Mouse (Mus musculus) intestine, postnatal 0 days (tissue): ENCODE measurements at regions not wholly inside any gene's neighbourhood (a gene's known extent, or its start where the extent isn't known, plus 50 kb on each side); places are given as distances from the start of the nearest gene placed in this dataset.

ENCODE experiments used
- ATAC-seq: fragments of 200-750 bp; cut with Nextera tagmentation; 2 replicates; pipeline ENCODE4 v1.8.0; 2017; ENCODE audit warnings: mild to moderate bottlenecking, moderate TSS enrichment, moderate library complexity
- H3K27ac ChIP-seq: fragments of 300-500 bp; sonication (generic); 2 replicates; pipeline ENCODE4 v1.5.1; 2014; ENCODE audit warnings: mild to moderate bottlenecking, low read depth, low read length, moderate library complexity
- H3K27me3 ChIP-seq: fragments of 300-500 bp; sonication (generic); replicated peaks from 2 replicates; pipeline ENCODE4 v1.6.1; 2014; ENCODE audit warnings: low read length, mixed read lengths; ENCODE audit not compliant: control insufficient read depth, insufficient read depth
- H3K36me3 ChIP-seq: fragments of 300-500 bp; sonication (generic); 2 replicates; pipeline ENCODE4 v1.6.1; 2014; ENCODE audit warnings: mild to moderate bottlenecking, moderate library complexity; ENCODE audit not compliant: control insufficient read depth, insufficient read depth
- H3K4me1 ChIP-seq: fragments of 300-500 bp; sonication (generic); replicated peaks from 2 replicates; pipeline ENCODE4 v1.6.1; 2014; ENCODE audit warnings: antibody characterized with exemption, low read length, mixed read lengths; ENCODE audit not compliant: control insufficient read depth, insufficient read depth
- H3K4me2 ChIP-seq: fragments of 300-500 bp; sonication (generic); replicated peaks from 2 replicates; pipeline ENCODE4 v1.6.1; 2014; ENCODE audit warnings: low read depth, mild to moderate bottlenecking, moderate library complexity
- H3K4me3 ChIP-seq: fragments of 300-500 bp; sonication (generic); 2 replicates; pipeline ENCODE4 v1.5.1; 2014; ENCODE audit warnings: low read depth, low read length
- H3K9ac ChIP-seq: fragments of 300-500 bp; sonication (generic); 2 replicates; pipeline ENCODE4 v1.6.1; 2014; ENCODE audit warnings: mild to moderate bottlenecking, low read depth, low read length
- H3K9me3 ChIP-seq: fragments of 300-500 bp; sonication (generic); 2 replicates; pipeline ENCODE4 v1.6.1; 2016; ENCODE audit warnings: mixed run types; ENCODE audit not compliant: control insufficient read depth
- CTCF ChIP-seq: sonication (generic); IDR thresholded peaks from 2 replicates; pipeline ENCODE4 v1.5.1; 2016; ENCODE audit warnings: low read depth, mild to moderate bottlenecking, control low read depth, antibody characterized with exemption, moderate library complexity
- WGBS: fragments of 180-500 bp; shearing (Covaris S2); extraction: QIAGEN DNeasy Blood & Tissue Kit; methylation state at CpG from one replicate; pipeline ENCODE4 v1.1.7; 2014; 5-methylcytosine and 5-hydroxymethylcytosine counted together

DNA sequence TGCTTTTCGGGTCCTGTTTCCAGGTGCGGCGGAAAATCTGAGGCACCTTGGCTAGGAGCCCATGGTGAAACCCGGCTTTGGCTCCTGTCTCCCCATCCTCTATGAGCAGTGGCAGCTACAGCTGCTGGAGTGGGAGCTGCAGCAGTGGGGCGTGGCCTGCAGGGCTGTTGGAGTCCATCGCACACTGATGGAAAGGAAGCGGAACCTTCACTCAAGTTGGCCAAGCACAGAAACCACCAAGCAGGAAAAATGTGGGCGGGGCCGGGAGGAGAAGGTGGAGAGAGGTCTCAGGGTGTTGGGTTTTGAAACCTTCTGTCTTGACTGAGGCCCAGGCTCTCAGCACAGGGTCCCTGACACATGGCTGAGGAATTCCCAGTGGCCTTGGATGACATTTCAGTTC lies 97.1 kb downstream of the Tmem30b start:
- ATAC-seq: no peak

DNA sequence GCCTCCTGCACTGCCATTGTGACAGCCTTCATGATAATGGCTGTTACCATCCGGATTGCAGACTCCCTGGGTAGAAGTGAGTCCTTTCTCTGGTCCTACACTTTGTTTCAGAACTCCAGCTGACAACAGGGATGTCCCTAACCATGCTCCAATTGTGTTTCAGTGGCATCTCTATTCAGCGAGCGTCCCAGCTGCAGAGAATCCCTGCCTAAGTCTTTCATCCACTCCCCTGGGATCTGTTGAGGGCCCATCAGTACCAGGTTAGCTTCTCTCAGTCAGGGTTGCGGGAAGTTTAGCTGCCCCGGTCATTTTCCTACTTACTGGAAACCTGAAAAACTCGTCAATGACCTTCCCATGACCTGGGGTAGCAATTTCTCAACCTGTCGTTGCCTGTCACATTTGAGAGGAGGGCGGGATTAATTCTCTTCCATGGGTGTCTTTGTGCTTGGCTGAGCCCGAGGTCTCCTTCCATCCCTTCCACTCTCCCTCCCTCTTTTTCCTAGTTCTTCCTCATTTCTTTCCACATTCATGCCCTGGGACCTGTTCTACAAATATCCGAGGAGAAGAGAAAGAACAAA lies 97.7 kb downstream of the Tmem30b start:
- no peak for ATAC-seq
- Histone ChIP-seq H3K36me3 (no peaks in the 10 kb centered on the region), H3K4me1 (no peaks in the 10 kb centered on the region), H3K27ac (no peak overlapping the region), H3K4me2 (no peak overlapping the region), H3K27me3 (no peaks in the 10 kb centered on the region), H3K9ac (no peak overlapping the region), H3K4me3 (no peak overlapping the region), H3K9me3 (no peaks in the 10 kb centered on the region)
- 43% methylated on average over 10 of the region's 10 CpGs for WGBS
- TF ChIP-seq CTCF: no peak

More for the DNA sequence above, 97.1 kb downstream of the Tmem30b start:
- Histone ChIP-seq H3K9ac (no peak overlapping the region), H3K36me3 (no peaks in the 10 kb centered on the region), H3K9me3 (no peaks in the 10 kb centered on the region), H3K27me3 (no peaks in the 10 kb centered on the region), H3K4me3 (no peak overlapping the region), H3K4me1 (no peaks in the 10 kb centered on the region), H3K27ac (no peak overlapping the region), H3K4me2 (no peak overlapping the region)
- no peak for TF ChIP-seq CTCF
- 49% methylated on average over 9 of the region's 9 CpGs for WGBS

DNA sequence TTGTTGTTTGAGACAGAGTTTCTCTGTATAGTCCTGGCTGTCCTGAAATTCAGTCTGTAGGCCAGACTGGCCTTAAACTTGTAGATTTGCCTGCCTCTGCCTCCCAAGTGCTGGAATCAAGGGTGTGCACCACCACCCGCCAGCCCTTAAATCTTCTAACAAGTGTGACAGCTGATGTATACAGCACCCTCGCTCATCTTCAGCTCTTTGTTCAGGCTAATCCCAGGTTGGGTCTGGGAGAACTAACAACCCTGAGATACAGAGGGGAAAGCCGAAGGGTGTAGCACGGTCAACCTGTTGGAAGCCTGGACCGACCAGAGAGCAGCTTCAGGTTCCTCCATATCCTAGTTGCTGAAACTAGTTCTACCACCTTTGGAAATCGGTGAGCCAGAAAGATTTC lies 99.0 kb downstream of the Tmem30b start:
- Histone ChIP-seq H3K4me2 (no peak overlapping the region), H3K36me3 (no peaks in the 10 kb centered on the region), H3K27me3 (no peaks in the 10 kb centered on the region), H3K9me3 (no peaks in the 10 kb centered on the region), H3K4me1 (no peaks in the 10 kb centered on the region), H3K4me3 (no peak overlapping the region), H3K27ac (no peak overlapping the region), H3K9ac (no peak overlapping the region)
- WGBS: 86% methylated on average over 6 of the region's 6 CpGs
- no peak for ATAC-seq
- TF ChIP-seq CTCF: no peak

DNA sequence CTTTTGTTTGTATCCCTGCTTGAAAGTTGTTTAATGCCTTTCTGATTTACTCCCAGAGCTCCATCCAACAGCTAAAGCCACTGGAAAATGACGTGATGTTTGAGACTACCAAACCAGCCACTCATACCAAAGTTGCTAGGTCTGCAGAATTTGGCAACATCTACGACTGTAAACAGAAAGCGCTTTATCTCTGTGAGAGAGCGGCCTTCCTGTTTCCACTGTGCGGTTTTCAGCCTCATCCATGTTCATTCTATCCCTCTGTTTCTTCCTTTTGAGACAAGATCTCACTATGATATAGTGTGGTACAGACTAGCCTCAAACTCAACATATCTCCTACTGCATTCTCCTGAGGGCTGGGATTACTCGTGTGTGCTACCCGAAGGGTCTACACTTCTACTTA lies 100.0 kb downstream of the Tmem30b start:
- Histone ChIP-seq H3K4me2 (no peak overlapping the region), H3K27me3 (no peaks in the 10 kb centered on the region), H3K4me1 (no peaks in the 10 kb centered on the region), H3K4me3 (no peak overlapping the region), H3K36me3 (no peaks in the 10 kb centered on the region), H3K9me3 (no peaks in the 10 kb centered on the region), H3K27ac (no peak overlapping the region), H3K9ac (no peak overlapping the region)
- TF ChIP-seq CTCF: no peak
- ATAC-seq: no peak
- 81% methylated on average over 7 of the region's 7 CpGs for WGBS

DNA sequence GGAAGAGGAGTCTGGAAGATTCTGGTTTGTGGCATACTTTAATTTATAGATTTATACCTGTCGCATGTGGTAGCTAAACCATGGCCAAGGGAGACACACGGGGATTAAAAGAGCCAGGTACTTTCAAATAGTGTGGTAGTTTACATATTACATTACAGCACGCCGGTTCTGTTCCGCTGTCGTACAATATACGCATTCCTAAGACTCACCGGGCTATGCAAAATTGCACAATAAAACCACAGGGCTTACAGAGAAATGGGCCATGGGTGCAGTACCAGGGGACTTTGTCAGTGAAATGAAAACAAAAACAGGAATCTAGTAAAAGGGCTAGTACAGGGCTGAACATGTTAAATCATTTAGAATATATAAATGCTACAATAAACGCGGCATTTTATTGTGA lies 100.6 kb downstream of the Tmem30b start:
- H3K9ac ChIP-seq: no peak overlapping the region
- whole genome bisulfite sequencing: 83% methylated on average over 10 of the region's 10 CpGs
- H3K36me3 ChIP-seq: no peaks in the 10 kb centered on the region
- no peaks in the 10 kb centered on the region for H3K27me3 ChIP-seq
- H3K9me3 ChIP-seq: no peaks in the 10 kb centered on the region
- no peak for TF ChIP-seq CTCF
- H3K27ac ChIP-seq: no peak overlapping the region
- ATAC-seq: no peak
- no peak overlapping the region for H3K4me3 ChIP-seq
- H3K4me2 ChIP-seq: no peak overlapping the region
- no peaks in the 10 kb centered on the region for H3K4me1 ChIP-seq

DNA sequence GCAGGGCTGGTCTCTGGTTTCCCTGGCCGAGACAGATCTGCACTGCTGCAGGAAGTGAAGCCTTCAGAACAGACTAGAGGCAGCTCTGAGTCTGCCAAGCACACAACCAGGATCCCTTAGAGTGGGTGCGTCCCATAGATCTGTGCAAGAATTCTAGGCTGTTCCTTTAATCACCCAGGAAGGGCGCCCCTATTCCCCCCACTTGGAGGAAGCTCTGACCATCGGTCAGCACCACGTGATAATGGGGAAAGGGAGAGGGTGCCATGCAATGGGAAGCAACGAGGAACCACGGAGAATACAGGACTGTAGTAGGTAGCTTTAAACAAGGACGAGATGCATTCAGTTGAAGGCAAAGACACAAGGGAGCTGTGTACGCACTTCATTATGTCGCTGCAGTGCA lies 101.1 kb downstream of the Tmem30b start:
- H3K9ac ChIP-seq: no peak overlapping the region
- H3K27me3 ChIP-seq: no peaks in the 10 kb centered on the region
- no peaks in the 10 kb centered on the region for H3K36me3 ChIP-seq
- no peak overlapping the region for H3K4me2 ChIP-seq
- ATAC-seq: no peak
- no peak for TF ChIP-seq CTCF
- no peaks in the 10 kb centered on the region for H3K9me3 ChIP-seq
- no peak overlapping the region for H3K27ac ChIP-seq
- WGBS: 59% methylated on average over 10 of the region's 10 CpGs
- H3K4me3 ChIP-seq: no peak overlapping the region
- H3K4me1 ChIP-seq: no peaks in the 10 kb centered on the region

DNA sequence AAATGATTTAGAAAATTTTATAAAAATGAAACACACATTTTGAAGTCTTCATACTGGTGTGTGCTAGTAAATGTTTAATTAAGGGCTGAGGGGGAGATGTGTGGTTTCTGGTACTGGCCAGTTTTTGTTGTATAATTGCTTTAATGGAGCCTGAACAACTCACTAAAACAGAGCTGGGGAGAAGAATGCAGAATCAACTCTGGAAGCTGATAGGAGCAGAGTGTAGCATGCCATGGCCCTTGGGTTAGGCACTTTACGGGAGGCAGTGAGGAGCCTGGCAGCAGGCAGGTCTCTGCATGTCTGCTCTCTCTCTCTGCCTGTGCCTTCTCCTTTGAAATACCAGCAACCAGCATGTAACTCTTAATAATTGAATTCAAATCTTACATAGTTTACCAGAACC lies 104.9 kb downstream of the Tmem30b start:
- 48% methylated on average over 1 of the region's 1 CpGs for WGBS
- no peaks in the 10 kb centered on the region for H3K27me3 ChIP-seq
- no peak overlapping the region for H3K27ac ChIP-seq
- no peak for ATAC-seq
- no peak overlapping the region for H3K4me2 ChIP-seq
- H3K9ac ChIP-seq: no peak overlapping the region
- H3K36me3 ChIP-seq: no peaks in the 10 kb centered on the region
- no peaks in the 10 kb centered on the region for H3K4me1 ChIP-seq
- no peak overlapping the region for H3K4me3 ChIP-seq
- TF ChIP-seq CTCF: no peak
- no peaks in the 10 kb centered on the region for H3K9me3 ChIP-seq
